Mouse (Mus musculus) small intestine, adult 2 months (tissue): Measurements from ENCODE around the gene Ube2l6. TPM values are rescaled to one million over a fixed set of nuclear protein-coding genes. Genes with fewer than 3 reads are reported as not detected.

ENCODE experiments used
- H3K27ac ChIP-seq: fragments of 200-500 bp; 2 replicates; pipeline ENCODE4 v1.5.1; 2012; ENCODE audit warnings: low read depth, low read length, control low read depth, inconsistent platforms; ENCODE audit not compliant: insufficient read depth
- H3K27me3 ChIP-seq: fragments of 200-500 bp; 2 replicates; pipeline ENCODE4 v1.6.1; 2012; ENCODE audit warnings: mild to moderate bottlenecking, moderate library complexity, low read length, inconsistent platforms; ENCODE audit not compliant: control insufficient read depth, insufficient read depth
- H3K36me3 ChIP-seq: fragments of 200-500 bp; 2 replicates; pipeline ENCODE4 v1.6.1; 2012; ENCODE audit warnings: mild to moderate bottlenecking, low read length, control low read depth, inconsistent platforms; ENCODE audit not compliant: control insufficient read depth, insufficient read depth
- H3K4me1 ChIP-seq: fragments of 200-500 bp; 2 replicates; pipeline ENCODE4 v1.6.1; 2012; ENCODE audit warnings: low read length, inconsistent platforms, mixed read lengths; ENCODE audit not compliant: control insufficient read depth, insufficient read depth, insufficient read length
- H3K4me3 ChIP-seq: fragments of 200-500 bp; 2 replicates; pipeline ENCODE4 v1.5.1; 2012; ENCODE audit warnings: low read depth, mild to moderate bottlenecking, control low read depth, inconsistent platforms, low read length, moderate library complexity
- CTCF ChIP-seq: fragments of 200-500 bp; IDR thresholded peaks from 2 replicates; pipeline ENCODE4 v1.5.1; 2012; ENCODE audit warnings: low read depth, mild to moderate bottlenecking, control low read depth, inconsistent platforms, low read length, moderate library complexity, mixed read lengths; ENCODE audit not compliant: insufficient replicate concordance, insufficient read length; ENCODE audit errors: extremely low read depth
- POLR2A ChIP-seq: fragments of 200-500 bp; IDR thresholded peaks from 2 replicates; pipeline ENCODE4 v1.6.1; 2012; ENCODE audit warnings: low read depth, mild to moderate bottlenecking, control low read depth, inconsistent platforms, low read length, moderate library complexity
- WGBS: fragments of 180-500 bp; shearing (Covaris S2); methylation state at CpG from one replicate; pipeline ENCODE4 v1.1.7; 2018; 5-methylcytosine and 5-hydroxymethylcytosine counted together
- polyA plus RNA-seq: library from polyadenylated mRNA; depleted of rRNA; stranded (reverse); fragments of >200 nt; gene quantifications from 2 replicates; pipeline ENCODE4 v1.2.3, GENCODE M21; 2012

Gene Ube2l6
- polyA plus RNA-seq, 1 experiment, result 85.7 TPM

GRCm38 (mm10) chr2:84761840-84762239 lies 36.8 kb upstream of the Ube2l6 start:
- no peak for TF ChIP-seq POLR2A
- no peak for TF ChIP-seq CTCF
- peak overlapping the region; percentile 53; the same call in 1 of the 2 replicates for H3K27ac ChIP-seq
- WGBS, result 47% methylated on average over 1 of the region's 1 CpGs
- H3K4me1 ChIP-seq, result peaks cover 9% of the 10 kb centered on the region; the same call in 1 of the 2 replicates
- H3K36me3 ChIP-seq, result no peaks in the 10 kb centered on the region
- H3K27me3 ChIP-seq, result no peaks in the 10 kb centered on the region
- no peak overlapping the region for H3K4me3 ChIP-seq

- Histone ChIP-seq H3K4me3 (no peak overlapping the region), H3K36me3 (no peaks in the 10 kb centered on the region), H3K4me1 (peaks cover 6% of the 10 kb centered on the region; the same call in 1 of the 2 replicates), H3K27ac (peak overlapping the region; percentile 53; the same call in 1 of the 2 replicates), H3K27me3 (no peaks in the 10 kb centered on the region)
- WGBS, result 45% methylated on average over 4 of the region's 4 CpGs
- TF ChIP-seq POLR2A (no peak), CTCF (no peak)
Measured at GRCm38 (mm10) chr2:84762295-84762694, 36.3 kb upstream of the Ube2l6 start.

- Histone ChIP-seq H3K27me3 (no peaks in the 10 kb centered on the region), H3K36me3 (no peaks in the 10 kb centered on the region), H3K4me3 (no peak overlapping the region), H3K27ac (0 out of 2 replicates have a peak overlapping the region, but pooled peaks have one; percentile 53), H3K4me1 (peaks cover 4% of the 10 kb centered on the region; the same call in 1 of the 2 replicates)
- TF ChIP-seq POLR2A (no peak), CTCF (no peak)
- WGBS, result 46% methylated on average over 1 of the region's 1 CpGs
Measured at GRCm38 (mm10) chr2:84762818-84763217, 35.8 kb upstream of the Ube2l6 start.

GRCm38 (mm10) chr2:84770501-84770900 lies 28.1 kb upstream of the Ube2l6 start:
- H3K27ac ChIP-seq, result no peak overlapping the region
- no peak overlapping the region for H3K4me3 ChIP-seq
- WGBS, result 64% methylated on average over 6 of the region's 6 CpGs
- no peak for TF ChIP-seq POLR2A
- TF ChIP-seq CTCF, result no peak
- H3K4me1 ChIP-seq, result no peaks in the 10 kb centered on the region
- H3K36me3 ChIP-seq, result no peaks in the 10 kb centered on the region
- H3K27me3 ChIP-seq, result no peaks in the 10 kb centered on the region; the same call in 1 of the 2 replicates

GRCm38 (mm10) chr2:84772454-84772853 lies 26.2 kb upstream of the Ube2l6 start:
- no peaks in the 10 kb centered on the region for H3K36me3 ChIP-seq
- no peak overlapping the region for H3K27ac ChIP-seq
- H3K4me1 ChIP-seq, result no peaks in the 10 kb centered on the region
- TF ChIP-seq CTCF (no peak), POLR2A (no peak)
- no peaks in the 10 kb centered on the region; the same call in 1 of the 2 replicates for H3K27me3 ChIP-seq
- no peak overlapping the region for H3K4me3 ChIP-seq
- 70% methylated on average over 4 of the region's 4 CpGs for WGBS

GRCm38 (mm10) chr2:84773195-84773594 lies 25.4 kb upstream of the Ube2l6 start:
- Histone ChIP-seq H3K4me3 (peak overlapping the region; percentile 13), H3K27me3 (no peaks in the 10 kb centered on the region; the same call in 1 of the 2 replicates), H3K27ac (no peak overlapping the region), H3K36me3 (no peaks in the 10 kb centered on the region), H3K4me1 (no peaks in the 10 kb centered on the region)
- no peak for TF ChIP-seq CTCF
- TF ChIP-seq POLR2A, result no peak
- 73% methylated on average over 5 of the region's 5 CpGs for WGBS

GRCm38 (mm10) chr2:84774751-84775150 lies 23.9 kb upstream of the Ube2l6 start:
- H3K27ac ChIP-seq, result peak overlapping the region; percentile 27; the same call in 1 of the 2 replicates
- TF ChIP-seq POLR2A (peak; percentile 40; the same call in 1 of the 2 replicates), CTCF (no peak)
- peak overlapping the region; percentile 37 for H3K4me3 ChIP-seq
- 17% methylated on average over 15 of the region's 15 CpGs for WGBS
- H3K27me3 ChIP-seq, result no peaks in the 10 kb centered on the region; the same call in 1 of the 2 replicates
- H3K4me1 ChIP-seq, result no peaks in the 10 kb centered on the region
- no peaks in the 10 kb centered on the region for H3K36me3 ChIP-seq
